Mouse (Mus musculus): ENCODE data around the gene Alk.

DNA sequence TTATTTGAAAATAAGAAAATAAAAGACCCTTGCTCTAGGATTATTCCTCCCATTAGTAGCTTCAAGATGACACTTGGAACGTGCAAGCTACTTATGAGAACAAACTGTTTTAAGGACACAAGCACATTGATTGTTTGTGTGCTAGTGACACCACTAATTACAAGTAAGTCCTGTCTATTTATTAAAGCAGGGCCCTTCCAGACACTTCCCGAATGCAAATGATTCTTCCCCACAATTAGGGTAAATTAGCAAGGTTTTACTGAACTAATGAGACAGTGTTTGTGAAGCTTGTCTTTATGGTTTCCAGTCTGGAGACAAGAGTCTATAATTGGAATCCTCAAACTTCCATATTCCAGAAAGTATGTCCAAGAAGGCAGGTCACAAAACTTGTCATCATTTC lies 523.0 kb downstream of the Alk start:
- no peak for TF ChIP-seq CTCF (IDR thresholded peaks at IDR 0.05; ENCODE audit: low read depth)
- TF ChIP-seq EP300 (IDR thresholded peaks at IDR 0.05; ENCODE audit: low read depth), result no peak

All from liver, postnatal 0 days (tissue).